Mouse (Mus musculus) heart, adult 2 months (tissue): ENCODE measurements at regions not wholly inside any gene's neighbourhood (a gene's known extent, or its start where the extent isn't known, plus 50 kb on each side); places are given as distances from the start of the nearest gene placed in this dataset.

Experiments used
- CTCF ChIP-seq: fragments of 200-600 bp; IDR thresholded peaks from 2 replicates; pipeline ENCODE4 v1.8.1; 2022; ENCODE audit warnings: antibody characterized with exemption, mild to moderate bottlenecking, moderate library complexity
- POLR2A ChIP-seq: fragments of 200-500 bp; IDR thresholded peaks from 2 replicates; pipeline ENCODE4 v1.6.1; 2011; ENCODE audit warnings: mild to moderate bottlenecking, low read depth, low read length, control low read depth; ENCODE audit not compliant: insufficient read depth

- TF ChIP-seq POLR2A (no peak), CTCF (no peak)
Observed at GRCm38 (mm10) chr4:140307481-140307880, 60.9 kb upstream of the Igsf21 start.
